Mouse (Mus musculus) induced T-regulatory cell, adult 2 months (primary cell): ENCODE results near the gene Zc2hc1c.
A peak's percentile ranks its signal among the peaks of the same experiment; 100 is the strongest.
"Not testable (repeated sequence)": the region's sequence is repeated elsewhere in the genome, so short reads cannot be mapped to it uniquely, and the experiment has no call there.

ENCODE experiments used
- DNase-seq: peaks from one replicate; pipeline ENCODE4 v3.0.0-alpha.2; 2012; ENCODE audit warnings: low read depth

The Zc2hc1c gene

GRCm38 (mm10) chr12:85288486-85289156 lies at the start of gene Zc2hc1c:
Zc2hc1c (plus strand) TSS chr12:85288591.
- peak; percentile 96 for DNase-seq

DNA sequence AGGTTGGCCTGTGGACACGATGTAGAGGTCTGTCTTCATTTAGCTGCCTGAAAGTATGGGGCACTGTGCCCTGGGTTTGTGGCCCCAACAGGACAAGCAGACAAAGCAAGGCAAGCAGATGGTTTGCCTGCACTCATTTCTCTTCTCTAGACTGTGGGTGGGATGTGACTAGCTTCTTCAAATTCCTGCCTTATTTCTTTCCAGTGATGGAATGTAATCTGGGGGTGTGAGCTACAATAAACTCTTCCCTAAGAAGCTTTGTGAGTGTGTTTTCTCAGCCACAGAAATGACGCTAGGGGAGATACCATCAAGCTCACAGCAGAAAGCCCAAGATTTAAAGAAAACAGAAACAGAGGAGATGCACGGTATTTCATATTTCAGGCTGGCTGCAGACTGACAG lies 36.3 kb upstream of the Zc2hc1c start:
- DNase-seq: no peak

- no peak for DNase-seq
Measured at GRCm38 (mm10) chr12:85256074-85256751, 32.2 kb upstream of the Zc2hc1c start.

GRCm38 (mm10) chr12:85257008-85257639 lies 31.3 kb upstream of the Zc2hc1c start:
- DNase-seq: peak; percentile 54

GRCm38 (mm10) chr12:85262489-85262888 lies 25.9 kb upstream of the Zc2hc1c start:
- DNase-seq: no peak

GRCm38 (mm10) chr12:85263190-85263589 lies 25.2 kb upstream of the Zc2hc1c start:
- DNase-seq: no peak

- DNase-seq: no peak
Measured at GRCm38 (mm10) chr12:85264531-85264930, 23.9 kb upstream of the Zc2hc1c start.

DNA sequence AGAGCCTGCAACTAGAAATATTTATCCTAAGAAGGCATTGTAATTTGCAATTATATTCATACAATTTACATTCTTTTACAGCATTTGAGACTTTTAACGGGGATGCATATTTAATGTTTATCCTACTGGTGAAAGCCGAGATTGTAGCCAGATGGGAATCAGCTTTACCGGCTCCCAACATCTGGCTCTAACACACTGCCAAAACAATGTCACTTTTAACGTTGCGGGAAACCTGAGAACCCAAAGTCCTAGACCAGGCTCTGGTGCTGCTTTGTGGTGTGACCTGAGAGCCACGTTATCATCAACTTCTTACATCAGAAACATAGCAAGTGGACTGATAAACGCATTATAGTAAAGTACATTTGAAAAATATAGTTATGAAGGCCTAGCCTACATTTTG lies 23.5 kb upstream of the Zc2hc1c start:
- no peak for DNase-seq

- no peak for DNase-seq
Measured at GRCm38 (mm10) chr12:85266248-85266647, 22.1 kb upstream of the Zc2hc1c start.

GRCm38 (mm10) chr12:85269821-85270220 lies 18.6 kb upstream of the Zc2hc1c start:
- DNase-seq: no peak

- peak; percentile 93 for DNase-seq
Measured at GRCm38 (mm10) chr12:85270319-85270718, 18.1 kb upstream of the Zc2hc1c start, which contains the start of gene Mlh3. Mlh3 (minus strand) TSS chr12:85270599.

DNA sequence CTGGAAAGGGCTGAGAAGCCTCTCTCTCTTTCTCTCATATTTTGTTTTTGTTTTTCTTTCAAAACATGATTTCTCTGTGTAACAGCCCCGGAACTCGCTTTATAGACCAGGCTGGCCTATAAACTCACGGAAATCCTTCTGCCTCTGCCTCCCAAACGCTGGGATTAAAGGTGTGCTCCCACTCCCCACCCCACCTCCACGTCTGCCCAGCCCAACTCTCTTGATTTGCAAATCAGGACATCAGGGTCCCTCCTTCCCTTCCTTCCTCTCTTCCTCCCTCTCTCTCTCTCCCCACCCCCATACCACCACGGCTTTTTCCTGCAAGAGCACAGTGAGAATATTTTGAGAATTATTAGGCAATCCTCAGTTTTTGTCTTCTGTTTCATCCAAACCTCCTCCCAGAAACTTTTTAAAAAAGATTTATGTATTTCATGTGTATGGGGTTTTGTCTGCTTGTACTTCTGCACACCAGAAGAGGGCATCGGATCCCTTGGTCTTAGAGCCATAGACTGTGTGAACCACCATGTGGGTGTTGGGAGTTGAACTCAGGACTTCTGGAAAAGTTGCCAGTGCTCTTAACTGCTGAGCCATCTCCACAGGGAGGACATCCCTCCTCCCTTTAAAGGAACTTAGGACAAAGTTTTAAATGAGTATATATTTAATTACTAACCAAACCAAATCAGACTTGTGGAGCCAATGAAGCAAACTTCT lies 17.1 kb upstream of the Zc2hc1c start:
- no peak for DNase-seq

GRCm38 (mm10) chr12:85271843-85272206 lies 16.6 kb upstream of the Zc2hc1c start:
- DNase-seq: no peak

- DNase-seq: no peak
Measured at GRCm38 (mm10) chr12:85273508-85273907, 14.9 kb upstream of the Zc2hc1c start.

DNA sequence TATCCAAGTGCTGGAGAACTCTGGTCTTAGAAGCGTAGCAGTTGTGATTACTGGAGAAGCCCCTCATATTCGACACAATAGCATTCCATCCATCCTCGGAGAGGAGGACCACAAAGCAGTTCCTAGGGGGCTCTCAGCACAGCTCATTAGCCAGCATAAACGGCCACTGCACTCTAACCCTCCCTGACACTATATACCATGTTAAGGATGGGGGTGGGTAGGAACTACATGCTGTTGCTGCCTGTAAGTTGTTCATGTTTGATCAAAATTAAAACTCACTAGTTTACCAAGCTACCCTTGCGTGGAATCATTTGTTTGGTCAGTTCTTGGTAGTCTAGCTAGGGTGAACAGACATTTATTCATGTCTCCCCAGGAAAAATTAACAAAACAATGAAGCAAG lies 12.1 kb upstream of the Zc2hc1c start:
- no peak for DNase-seq

DNA sequence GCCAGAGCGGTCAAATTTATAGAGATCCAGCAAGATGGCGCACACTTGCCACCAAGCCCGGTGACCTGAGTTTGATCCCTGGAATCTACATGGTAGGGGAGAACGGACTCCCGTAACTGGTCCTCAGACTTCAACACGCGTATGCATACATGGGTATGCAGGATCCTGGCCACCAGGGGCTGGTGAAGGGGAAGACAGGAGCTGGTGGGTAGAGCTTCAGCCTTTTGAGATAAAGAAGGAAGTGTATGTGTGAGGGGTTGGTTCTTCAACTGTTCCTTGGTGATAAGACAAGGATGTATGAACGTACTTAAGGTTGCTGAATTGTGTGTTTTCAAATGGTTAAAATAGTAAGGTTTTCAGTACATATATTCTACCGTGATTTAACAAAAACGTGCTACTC lies 9.5 kb upstream of the Zc2hc1c start:
- DNase-seq: peak; percentile 54

- no peak for DNase-seq
Measured at GRCm38 (mm10) chr12:85279396-85280080, 8.9 kb upstream of the Zc2hc1c start.

- DNase-seq: peak; percentile 99
Measured at GRCm38 (mm10) chr12:85280105-85280844, 8.1 kb upstream of the Zc2hc1c start.

- DNase-seq: peak; percentile 41
Measured at GRCm38 (mm10) chr12:85280845-85281651, 7.3 kb upstream of the Zc2hc1c start.

- not testable (repeated sequence) for DNase-seq
Measured at GRCm38 (mm10) chr12:85281756-85282155, 6.6 kb upstream of the Zc2hc1c start.
